Comparison of ENCODE assay signal across 9 mouse cellular contexts in genomic region chr14:75727046-75727445, GRCm38 (mm10). TPM values are rescaled to one million over a fixed set of nuclear protein-coding genes. Genes with fewer than 3 reads are reported as not detected.
DNase-seq lines count a peak whose midpoint lies in the region; ATAC-seq and TF ChIP-seq lines count a peak whose summit lies in the region.
"Had no signal": no experiment of that assay in that cellular context is flagged by ENCODE, and none has a peak within 500 bp of the region (broad histone marks: within the 10 kb centered on the region; RNA-seq: fewer than 3 reads in every experiment).

No protein-coding gene starts in this region.

- no peak for ATAC-seq in forebrain, embryonic 14.5 days
- ATAC-seq in forebrain, embryonic 12.5 days (ENCODE audit: low FRiP score): no peak

- no peaks in the 10 kb centered on the region for H3K4me1 ChIP-seq in forebrain, embryonic 14.5 days (ENCODE audit: control insufficient read depth, insufficient read depth, low read length)
- no peaks in the 10 kb centered on the region for H3K4me1 ChIP-seq in forebrain, embryonic 12.5 days
- H3K4me1 ChIP-seq in bone marrow, adult 2 months (ENCODE audit: control insufficient read depth, insufficient read depth, low read length): no peaks in the 10 kb centered on the region

- 73% methylated on average over 4 of the region's 4 CpGs for WGBS in forebrain, embryonic 14.5 days
- 79% methylated on average over 4 of the region's 4 CpGs for WGBS in forebrain, embryonic 12.5 days
- WGBS in bone marrow, adult 2 months: 32% methylated on average over 4 of the region's 4 CpGs

- TF ChIP-seq CTCF in bone marrow, adult 2 months (IDR thresholded peaks at IDR 0.05; ENCODE audit: control insufficient read depth, insufficient read depth, low read length): peak; percentile 17; the same call in 1 of the 2 replicates

- no peak overlapping the region for H3K27ac ChIP-seq in forebrain, embryonic 14.5 days (ENCODE audit: low read depth, low read length)
- H3K27ac ChIP-seq in forebrain, embryonic 12.5 days: no peak overlapping the region
- H3K27ac ChIP-seq in bone marrow, adult 2 months (ENCODE audit: control insufficient read depth, insufficient read depth, low read depth, low read length, poor library complexity): no peak overlapping the region

- H3K9ac ChIP-seq in forebrain, embryonic 14.5 days (ENCODE audit: low read length): no peak overlapping the region
- no peak overlapping the region for H3K9ac ChIP-seq in forebrain, embryonic 12.5 days

- H3K9me3 ChIP-seq in forebrain, embryonic 14.5 days (replicated peaks; ENCODE audit: control insufficient read depth, low read length): no peaks in the 10 kb centered on the region
- H3K9me3 ChIP-seq in forebrain, embryonic 12.5 days: no peaks in the 10 kb centered on the region
- H3K9me3 ChIP-seq: megakaryocyte, embryonic 14.5 days had no signal

- H3K27me3 ChIP-seq in forebrain, embryonic 14.5 days (replicated peaks; ENCODE audit: control insufficient read depth, insufficient read depth, low read length): no peaks in the 10 kb centered on the region
- H3K27me3 ChIP-seq in forebrain, embryonic 12.5 days: no peaks in the 10 kb centered on the region
- H3K27me3 ChIP-seq: megakaryocyte, embryonic 14.5 days had no signal

- no peak overlapping the region for H3K4me3 ChIP-seq in forebrain, embryonic 14.5 days (ENCODE audit: low read depth, low read length)
- no peak overlapping the region for H3K4me3 ChIP-seq in forebrain, embryonic 12.5 days (replicated peaks)
- H3K4me3 ChIP-seq in bone marrow, adult 2 months (replicated peaks; ENCODE audit: control insufficient read depth, low read depth, low read length): no peak overlapping the region
- H3K4me3 ChIP-seq: megakaryocyte, embryonic 14.5 days had no signal

- no peak overlapping the region for H3K4me2 ChIP-seq in forebrain, embryonic 14.5 days (ENCODE audit: low read length)
- no peak overlapping the region for H3K4me2 ChIP-seq in forebrain, embryonic 12.5 days

- peak; percentile 13 for DNase-seq in forebrain, embryonic 14.5 days (ENCODE audit: low spot score)
- peak; percentile 55 for DNase-seq in CD4-positive, CD25-positive, alpha-beta regulatory T cell, adult 2 months (ENCODE audit: low read depth, low spot score)
- peak; percentile 83 for DNase-seq in kidney, postnatal 14 days
- DNase-seq in natural killer cell, adult 2 months (ENCODE audit: low spot score in 2 of 2): no peak
- no peak for DNase-seq in urinary bladder, postnatal 10 days (ENCODE audit: low spot score)
- no peak for DNase-seq in spleen, adult 12 weeks (ENCODE audit: low spot score)

- TF ChIP-seq POLR2A in bone marrow, adult 2 months (IDR thresholded peaks at IDR 0.05; ENCODE audit: borderline replicate concordance, control insufficient read depth, low read depth, low read length): no peak

- H3K36me3 ChIP-seq in forebrain, embryonic 14.5 days (ENCODE audit: control insufficient read depth, insufficient read depth, low read length): peaks cover 75% of the 10 kb centered on the region
- peaks cover 61% of the 10 kb centered on the region for H3K36me3 ChIP-seq in forebrain, embryonic 12.5 days (replicated peaks)

RNA-seq across cellular contexts. Expression of gene Cog3, which starts 27.3 kb away (rescaled TPM):
- polyA plus RNA-seq in forebrain, embryonic 14.5 days (2014; fragmentation: Nextera tagmentation; extraction: Ambion mirVana): 22.5 and 23.4 TPM in 2 replicates
- 24.1 and 24.4 TPM in 2 replicates for polyA plus RNA-seq in forebrain, embryonic 12.5 days (2016; fragmentation: Nextera tagmentation; extraction: Ambion mirVana)
- polyA plus RNA-seq in bone marrow, adult 2 months (2011; ENCODE audit: insufficient read depth, insufficient read length, low replicate concordance, missing spikeins): 9.5 and 12.2 TPM in 2 replicates

RNA-seq across cellular contexts. Expression of gene Slc25a30, which starts 59.8 kb away (rescaled TPM):
- 10.0 and 11.6 TPM in 2 replicates for polyA plus RNA-seq in forebrain, embryonic 14.5 days (2014; fragmentation: Nextera tagmentation; extraction: Ambion mirVana)
- polyA plus RNA-seq in forebrain, embryonic 12.5 days (2016; fragmentation: Nextera tagmentation; extraction: Ambion mirVana): 9.7 and 10.2 TPM in 2 replicates
- 4.3 and 6.7 TPM in 2 replicates for polyA plus RNA-seq in bone marrow, adult 2 months (2011; ENCODE audit: insufficient read depth, insufficient read length, low replicate concordance, missing spikeins)

Comparison
In these comparisons a context has a peak if more than half of its experiments do, and no peak if none do; other contexts are left out.
1. DNase-seq: peak in forebrain, embryonic 14.5 days (single experiment), CD4-positive, CD25-positive, alpha-beta regulatory T cell, adult 2 months (single experiment) and kidney, postnatal 14 days (single experiment); none in natural killer cell, adult 2 months (0 of 2), urinary bladder, postnatal 10 days (single experiment) and spleen, adult 12 weeks (single experiment).